Mouse (Mus musculus) heart, postnatal 0 days (tissue): ENCODE data around the gene Efna2. TPM values are rescaled to one million over a fixed set of nuclear protein-coding genes. Genes with fewer than 3 reads are reported as not detected.

ENCODE experiments used
- ATAC-seq: fragments of 200-750 bp; cut with Nextera tagmentation; 2 replicates; pipeline ENCODE4 v1.8.0; 2017; ENCODE audit warnings: low read depth, moderate number of reproducible peaks, moderate library complexity; ENCODE audit not compliant: insufficient read depth
- DNase-seq: peaks from one replicate; pipeline ENCODE4 v3.0.0-alpha.2; 2016; ENCODE audit warnings: low spot score
- H3K27ac ChIP-seq: fragments of 300-500 bp; sonication (generic); 2 replicates; pipeline ENCODE4 v1.5.1; 2014; ENCODE audit warnings: low read depth, mild to moderate bottlenecking
- H3K27me3 ChIP-seq: fragments of 300-500 bp; sonication (generic); 2 replicates; pipeline ENCODE4 v1.6.1; 2014; ENCODE audit warnings: low read length, mixed read lengths; ENCODE audit not compliant: control insufficient read depth, insufficient read depth
- H3K36me3 ChIP-seq: fragments of 300-500 bp; sonication (generic); replicated peaks from 2 replicates; pipeline ENCODE4 v1.6.1; 2014; ENCODE audit warnings: low read length, mixed read lengths; ENCODE audit not compliant: control insufficient read depth, insufficient read depth
- H3K4me1 ChIP-seq: fragments of 300-500 bp; sonication (generic); 2 replicates; pipeline ENCODE4 v1.6.1; 2014; ENCODE audit warnings: antibody characterized with exemption; ENCODE audit not compliant: control insufficient read depth, insufficient read depth
- H3K4me2 ChIP-seq: fragments of 300-500 bp; sonication (generic); 2 replicates; pipeline ENCODE4 v1.6.1; 2014; ENCODE audit warnings: low read depth, mild to moderate bottlenecking, low read length, moderate library complexity
- H3K4me3 ChIP-seq: fragments of 300-500 bp; sonication (generic); 2 replicates; pipeline ENCODE4 v1.5.1; 2014; ENCODE audit warnings: low read depth, low read length
- H3K9ac ChIP-seq: fragments of 300-500 bp; sonication (generic); replicated peaks from 2 replicates; pipeline ENCODE4 v1.6.1; 2014; ENCODE audit warnings: low read depth, low read length, mixed read lengths
- H3K9me3 ChIP-seq: fragments of 300-500 bp; sonication (generic); replicated peaks from 2 replicates; pipeline ENCODE4 v1.6.1; 2016; ENCODE audit warnings: low read length; ENCODE audit not compliant: control insufficient read depth
- CTCF ChIP-seq: IDR thresholded peaks from 2 replicates; pipeline ENCODE4 v1.5.1; 2016; ENCODE audit warnings: antibody characterized with exemption, control low read depth, low read depth
- EP300 ChIP-seq: IDR thresholded peaks from 2 replicates; pipeline ENCODE4 v1.6.1; 2016; ENCODE audit warnings: antibody characterized with exemption, low read depth
- WGBS: fragments of 180-500 bp; shearing (Covaris S2); extraction: QIAGEN DNeasy Blood & Tissue Kit; methylation state at CpG from one replicate; pipeline ENCODE4 v1.1.7; 2014; 5-methylcytosine and 5-hydroxymethylcytosine counted together
- polyA plus RNA-seq: library from polyadenylated mRNA; unstranded; fragments of >200 nt; fragmentation: Nextera tagmentation; extraction: Ambion mirVana; gene quantifications from 2 replicates; pipeline ENCODE4 v1.2.1, GENCODE M21; 2015
- total RNA-seq: library from RNA; depleted of rRNA; stranded (reverse); fragments of >200 nt; gene quantifications from 2 replicates; pipeline ENCODE4 v1.2.3, GENCODE M21; 2014; ENCODE audit warnings: low replicate concordance

Efna2 gene
- total and polyA plus RNA-seq, 2 experiments from 2014 or later, result 2.4 to 3.3 TPM

DNA sequence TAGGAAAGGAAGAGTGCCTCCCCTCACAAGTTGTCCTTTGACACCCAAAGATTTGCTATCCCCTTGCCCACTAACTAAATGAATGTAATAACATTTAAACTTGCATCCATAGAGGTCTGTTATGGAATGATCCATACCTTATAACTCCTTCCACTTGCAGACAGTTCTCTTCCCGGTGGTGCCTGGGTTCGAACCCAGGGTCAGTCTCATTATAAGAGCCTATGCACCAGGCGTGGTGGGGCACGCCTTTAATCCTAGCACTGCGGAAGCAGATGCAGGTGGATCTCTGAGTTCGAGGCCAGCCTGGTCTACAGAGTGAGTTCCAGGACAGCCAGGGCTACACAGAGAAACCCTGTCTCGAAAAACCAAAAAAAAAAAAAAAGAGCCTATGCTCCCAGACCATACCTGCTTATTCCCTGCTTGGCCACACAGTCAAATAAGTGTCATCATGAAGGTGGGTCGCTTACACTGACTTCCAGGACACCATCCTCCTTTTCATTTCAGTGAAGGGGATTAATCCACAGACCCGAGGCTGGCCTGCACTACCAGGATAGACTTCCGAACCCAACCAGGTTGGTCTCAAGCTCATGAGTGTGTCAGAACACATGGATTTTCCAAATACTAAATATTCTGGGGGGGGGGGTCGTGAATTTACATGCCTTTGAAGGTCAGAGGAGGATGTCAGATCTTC, 39.2 kb upstream of the Efna2 start:
- Histone ChIP-seq H3K4me2 (no peak overlapping the region), H3K27ac (no peak overlapping the region), H3K4me3 (no peak overlapping the region), H3K4me1 (peaks cover 25% of the 10 kb centered on the region), H3K9ac (no peak overlapping the region), H3K36me3 (peaks cover 18% of the 10 kb centered on the region), H3K27me3 (peaks cover 22% of the 10 kb centered on the region; the same call in 1 of the 2 replicates), H3K9me3 (no peaks in the 10 kb centered on the region)
- no peak for DNase-seq
- 71% methylated on average over 11 of the region's 11 CpGs for WGBS
- no peak for ATAC-seq
- no peak for TF ChIP-seq EP300
- TF ChIP-seq CTCF, result no peak

DNA sequence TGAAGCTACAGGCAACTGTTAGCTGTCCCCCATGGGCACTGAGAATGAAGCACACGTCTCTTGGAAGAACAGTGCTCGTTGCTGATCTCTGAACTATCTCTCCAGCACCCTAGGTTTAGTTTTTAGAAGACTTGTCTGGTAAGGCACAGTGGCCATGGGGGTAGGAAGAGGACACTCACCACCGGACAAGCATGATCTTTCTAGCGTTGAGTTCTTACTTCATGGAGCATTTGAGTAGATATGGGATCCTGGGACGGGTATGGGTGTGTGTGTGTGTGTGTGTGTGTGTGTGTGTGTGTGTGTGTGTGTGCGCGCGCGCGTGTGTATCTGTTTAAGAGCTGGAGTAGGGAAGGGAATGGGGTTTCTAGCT, 38.6 kb upstream of the Efna2 start, which contains the start of gene Cbarp:
TSS of gene Cbarp (minus strand) at position 170 of the 370 bp plus-strand sequence.
- Histone ChIP-seq H3K27ac (peak within 1 kb of the TSS; percentile 81), H3K9ac (no peak within 1 kb of the TSS; the same call in 1 of the 2 replicates), H3K36me3 (peaks cover 24% of the 10 kb centered on the region), H3K4me1 (peaks cover 27% of the 10 kb centered on the region), H3K4me2 (peak within 1 kb of the TSS; percentile 99), H3K4me3 (peak within 1 kb of the TSS; percentile 64), H3K27me3 (peaks cover 22% of the 10 kb centered on the region; the same call in 1 of the 2 replicates), H3K9me3 (no peaks in the 10 kb centered on the region)
- DNase-seq (no peak), ATAC-seq (no peak)
- TF ChIP-seq CTCF, result no peak
- TF ChIP-seq EP300, result no peak
- WGBS, result 79% methylated on average over 10 of the region's 10 CpGs

DNA sequence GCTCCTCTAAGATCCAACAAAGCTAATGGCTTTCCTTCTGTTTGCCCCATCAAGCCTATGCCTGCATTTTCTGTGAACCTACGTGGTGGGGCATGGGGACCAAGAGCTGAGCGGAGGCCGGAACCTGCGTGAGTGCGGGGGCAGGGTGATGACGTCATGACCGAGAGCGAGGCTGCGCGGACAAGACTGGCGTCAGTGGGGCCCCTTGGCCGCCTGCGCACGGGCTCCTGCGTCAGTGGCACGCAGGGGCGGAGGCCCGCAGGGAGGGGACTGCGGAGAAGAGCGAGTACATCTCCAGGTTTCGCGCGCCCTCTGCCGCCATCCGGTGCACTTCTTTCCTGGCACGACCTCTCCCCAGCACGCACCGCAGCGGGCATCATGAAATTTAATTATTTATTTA, 38.0 kb upstream of the Efna2 start:
- WGBS, result 0% methylated on average over 26 of the region's 29 CpGs
- DNase-seq (peak; percentile 96), ATAC-seq (peak; percentile 78)
- Histone ChIP-seq H3K4me2 (peak overlapping the region; percentile 60), H3K36me3 (peaks cover 28% of the 10 kb centered on the region), H3K4me1 (peaks cover 33% of the 10 kb centered on the region), H3K27me3 (peaks cover 22% of the 10 kb centered on the region; the same call in 1 of the 2 replicates), H3K9me3 (no peaks in the 10 kb centered on the region), H3K9ac (no peak overlapping the region), H3K4me3 (peak overlapping the region; percentile 64), H3K27ac (peak overlapping the region; percentile 81)
- TF ChIP-seq CTCF (peak; percentile 64), EP300 (0 out of 2 replicates have a peak, but pooled peaks have one; percentile 66)

DNA sequence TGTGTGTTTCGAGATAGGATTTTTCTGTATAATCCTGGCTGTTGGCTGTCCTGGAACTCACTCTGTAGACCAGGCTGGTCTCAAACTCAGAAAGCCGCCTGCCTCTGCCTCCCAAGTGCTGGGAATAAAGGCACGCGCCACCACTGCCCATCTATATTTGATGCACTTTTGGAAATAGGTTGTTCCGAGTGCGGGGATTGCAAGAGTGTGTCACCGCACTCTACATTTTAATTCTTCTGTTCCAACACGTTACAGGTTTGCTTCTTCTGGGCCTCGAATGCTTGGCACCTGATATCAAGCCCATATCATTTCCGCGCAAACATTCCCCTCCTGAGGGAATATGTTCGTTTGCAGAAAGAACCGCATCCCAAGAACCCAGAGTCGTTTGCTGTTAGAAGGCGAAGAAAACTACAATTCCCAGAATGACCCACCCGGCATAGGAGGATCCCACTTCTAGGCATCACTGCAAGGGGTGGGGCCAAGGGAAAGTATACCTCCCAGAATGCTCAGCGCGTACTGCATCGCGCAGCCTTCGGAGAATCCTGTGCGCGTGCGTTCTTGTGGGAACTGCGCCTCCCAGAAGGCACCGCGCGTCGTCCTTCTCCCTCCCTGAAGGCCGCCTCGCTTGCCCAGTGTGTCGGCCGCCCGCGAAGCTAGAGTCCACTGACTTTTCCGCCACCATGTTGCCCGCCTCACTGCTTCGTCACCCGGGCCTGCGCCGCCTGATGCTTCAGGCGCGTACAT, 37.3 kb upstream of the Efna2 start:
- no peak for TF ChIP-seq EP300
- TF ChIP-seq CTCF, result no peak
- H3K9me3 ChIP-seq, result no peaks in the 10 kb centered on the region
- H3K9ac ChIP-seq, result peak overlapping the region; percentile 88
- ATAC-seq (peak; percentile 83), DNase-seq (peak; percentile 99)
- peak overlapping the region; percentile 64 for H3K4me3 ChIP-seq
- under 1% methylated on average over 43 of the region's 43 CpGs for WGBS
- peaks cover 16% of the 10 kb centered on the region; the same call in 1 of the 2 replicates for H3K27me3 ChIP-seq
- H3K4me1 ChIP-seq, result peaks cover 40% of the 10 kb centered on the region
- H3K4me2 ChIP-seq, result peak overlapping the region; percentile 80
- H3K27ac ChIP-seq, result peak overlapping the region; percentile 92
- peaks cover 28% of the 10 kb centered on the region for H3K36me3 ChIP-seq

- no peak for DNase-seq
- Histone ChIP-seq H3K36me3 (peaks cover 28% of the 10 kb centered on the region), H3K4me2 (peak overlapping the region; percentile 80), H3K9ac (peak overlapping the region; percentile 88), H3K4me3 (peak overlapping the region; percentile 64), H3K27ac (peak overlapping the region; percentile 92), H3K27me3 (peaks cover 12% of the 10 kb centered on the region; the same call in 1 of the 2 replicates), H3K4me1 (peaks cover 40% of the 10 kb centered on the region), H3K9me3 (no peaks in the 10 kb centered on the region)
- WGBS, result 0% methylated on average over 15 of the region's 15 CpGs
- no peak for TF ChIP-seq EP300
- no peak for TF ChIP-seq CTCF
- ATAC-seq, result no peak
Measured at GRCm38 (mm10) chr10:80142530-80142925, 36.8 kb upstream of the Efna2 start.
